Mouse (Mus musculus) heart, adult 18-20 months (tissue): ENCODE data around the gene Ak7. TPM values are rescaled to one million over a fixed set of nuclear protein-coding genes. Genes with fewer than 3 reads are reported as not detected.
A peak's percentile ranks its signal among the peaks of the same experiment; 100 is the strongest.

ENCODE experiments used
- DNase-seq, 2 experiments: peaks; one replicate each; pipeline ENCODE4 v3.0.0; 2021 to 2022; ENCODE audit warnings: mixed read lengths in 1 of 2
- total RNA-seq, 2 experiments: library from RNA; stranded (reverse); gene quantifications; 2 replicates each; pipeline ENCODE4 v1.2.3; 2021

Gene Ak7
- total RNA-seq, 2 experiments from 2014 or later = 0.57 TPM; not detected in 1

- peak in 1 of 2 experiments; percentile 34 for DNase-seq
Observed at GRCm38 (mm10) chr12:105727964-105728363, 22.2 kb downstream of the Ak7 start.

DNA sequence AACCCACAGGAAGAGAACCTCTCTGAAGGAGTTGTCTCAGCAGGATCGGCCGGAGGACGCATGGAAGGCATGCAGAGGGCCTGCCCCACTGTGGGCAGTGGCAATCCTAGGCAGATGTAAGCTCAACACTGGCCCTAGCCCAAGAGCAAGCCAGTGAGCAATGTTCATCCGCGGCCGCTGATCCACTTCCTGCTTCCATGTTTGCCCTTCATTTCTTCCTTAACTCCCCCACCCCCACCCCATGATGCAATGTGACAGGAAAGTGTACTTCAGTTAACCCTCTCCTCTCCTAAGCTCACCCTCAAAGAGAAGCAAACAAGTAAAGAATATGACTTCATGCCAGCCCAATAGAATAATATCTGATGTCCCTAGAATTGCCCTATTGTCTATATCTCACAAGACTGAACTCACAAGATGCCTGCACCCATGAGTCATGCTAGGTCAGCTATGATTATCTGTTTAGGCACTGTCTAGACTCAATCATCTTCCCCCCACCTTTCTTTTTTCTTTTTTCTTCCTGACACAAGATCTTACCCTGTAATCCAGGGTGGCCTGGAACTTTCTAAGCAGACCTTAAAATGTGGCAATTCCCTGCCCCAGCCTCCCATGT lies 25.2 kb downstream of the Ak7 start:
- DNase-seq = no peak

DNA sequence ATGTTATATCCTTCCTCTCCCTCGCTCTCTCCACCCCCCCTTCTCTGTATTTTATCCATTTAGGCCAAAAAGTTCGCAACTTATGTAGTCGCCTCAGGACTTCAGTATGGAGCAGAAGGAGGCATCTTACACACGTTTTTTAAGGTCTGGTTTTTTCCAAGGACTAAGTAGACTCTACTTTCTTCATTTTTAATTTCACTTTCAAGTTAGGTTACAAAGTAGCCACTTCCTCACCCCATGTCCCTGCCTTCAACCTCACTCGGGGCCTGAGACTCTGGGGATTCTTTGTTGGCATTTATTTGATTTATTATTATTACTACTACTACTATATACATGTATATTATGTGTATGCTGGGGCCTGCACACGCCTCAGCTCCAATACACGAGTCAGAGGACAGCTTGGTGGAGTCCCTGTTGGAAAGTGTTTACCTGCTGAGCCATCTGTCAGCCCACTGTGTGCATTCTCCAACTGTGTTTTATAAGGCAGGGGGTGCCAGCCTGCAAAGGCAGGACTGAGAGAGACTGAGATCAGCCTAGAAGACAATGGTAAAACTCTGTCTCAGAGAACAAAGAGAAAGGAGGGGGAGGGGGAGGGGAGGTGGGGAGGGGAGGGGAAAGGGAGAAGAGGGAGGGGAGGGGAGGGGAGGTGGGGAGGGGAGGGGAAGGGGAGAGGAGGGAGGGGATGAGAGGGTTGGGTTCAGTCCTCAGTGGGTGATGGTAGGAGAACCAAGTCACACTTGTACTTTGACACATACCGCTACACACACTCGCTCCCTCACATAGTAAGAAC lies 27.8 kb downstream of the Ak7 start:
- DNase-seq = no peak

DNA sequence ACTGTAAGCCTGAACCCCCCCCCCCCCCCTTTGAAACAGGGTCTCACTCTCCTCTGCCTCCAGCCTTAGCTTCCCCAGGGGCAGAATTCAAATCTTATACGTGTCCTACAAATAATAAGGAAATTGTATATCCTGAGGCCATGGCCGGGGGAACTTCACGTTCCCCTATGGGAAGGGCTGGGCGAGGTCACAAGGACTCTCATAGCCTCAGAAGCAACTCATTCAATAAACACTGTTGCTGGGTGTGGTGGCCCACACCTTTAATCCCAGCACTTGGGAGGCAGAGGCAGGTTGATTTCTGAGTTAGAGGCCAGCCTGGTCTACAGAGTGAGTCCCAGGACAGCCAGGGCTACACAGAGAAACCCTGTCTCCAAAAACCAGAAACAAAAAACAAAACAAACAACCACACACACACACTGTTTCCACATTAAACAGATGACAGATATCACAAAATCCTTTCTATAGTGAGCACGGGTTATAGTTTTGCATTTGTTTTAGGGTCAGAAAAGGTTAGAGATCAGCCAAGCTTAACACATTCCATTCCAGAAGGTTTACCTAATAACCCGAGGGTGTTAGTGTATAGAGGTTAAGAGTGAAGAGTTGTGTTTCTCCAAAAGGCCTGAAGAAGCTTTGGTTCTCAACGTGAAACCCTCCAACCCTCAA lies 29.6 kb downstream of the Ak7 start:
- DNase-seq = no peak

- no peak for DNase-seq
Observed at GRCm38 (mm10) chr12:105735889-105736251, 30.1 kb downstream of the Ak7 start.

DNA sequence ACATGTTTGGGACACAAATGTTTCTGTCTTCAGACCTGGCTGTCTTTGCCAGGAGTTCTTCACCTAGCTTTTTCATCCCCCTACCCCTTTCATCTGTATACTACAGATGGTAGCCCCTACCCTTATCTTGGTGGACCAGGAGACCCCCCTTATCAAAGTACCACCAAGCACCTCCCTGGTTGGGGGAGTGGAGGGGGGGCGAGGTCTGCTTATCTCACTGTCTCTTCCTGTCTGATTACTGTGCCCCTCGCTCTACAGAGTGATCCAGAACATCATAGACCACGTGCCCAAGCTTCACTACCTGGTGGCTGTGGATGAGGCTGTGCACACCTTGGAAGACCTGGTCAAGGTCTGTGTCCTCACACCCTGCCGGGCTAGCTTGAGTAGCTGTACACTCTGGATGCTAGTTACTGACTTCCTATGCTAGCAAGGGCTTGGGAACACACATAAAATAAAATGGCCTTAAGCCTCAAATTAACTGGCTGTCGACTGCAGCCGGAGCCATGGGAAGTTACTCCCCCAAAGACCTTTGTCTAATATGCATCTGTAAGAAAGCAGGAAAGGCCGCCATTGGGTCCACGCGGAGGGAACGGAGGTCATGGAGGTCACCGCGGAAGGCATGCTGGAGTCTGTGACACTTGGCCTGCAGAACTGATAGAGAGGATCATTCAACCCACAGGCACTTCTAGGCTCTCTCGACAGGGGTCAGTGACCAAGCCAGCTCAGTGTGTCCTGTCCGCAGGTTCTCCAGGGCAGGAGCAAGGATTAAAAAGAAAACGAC lies 32.7 kb downstream of the Ak7 start:
- no peak for DNase-seq

DNA sequence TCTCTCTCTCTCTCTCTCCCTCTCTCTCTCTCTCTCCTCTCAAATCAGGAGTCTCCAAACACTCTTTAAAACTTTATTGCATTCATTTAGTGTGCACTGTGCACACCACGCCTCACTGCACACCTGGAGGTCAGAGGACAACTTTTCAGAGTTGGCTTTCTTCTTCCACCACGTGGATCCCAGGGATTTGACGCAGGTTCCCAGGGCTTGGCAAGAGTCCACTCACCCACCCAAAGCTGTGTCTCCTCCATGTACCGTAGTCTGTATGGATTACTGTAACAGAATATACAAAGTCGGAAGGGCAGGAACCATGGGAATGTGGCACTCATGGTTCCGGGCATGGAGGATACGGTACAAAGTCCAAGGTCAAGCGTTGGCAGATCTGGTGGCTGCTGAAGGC lies 33.9 kb downstream of the Ak7 start:
- DNase-seq = no peak

- no peak for DNase-seq
Observed at GRCm38 (mm10) chr12:105748114-105748513, 42.3 kb downstream of the Ak7 start.

GRCm38 (mm10) chr12:105753813-105754212 lies 48.0 kb downstream of the Ak7 start:
- DNase-seq = no peak

DNA sequence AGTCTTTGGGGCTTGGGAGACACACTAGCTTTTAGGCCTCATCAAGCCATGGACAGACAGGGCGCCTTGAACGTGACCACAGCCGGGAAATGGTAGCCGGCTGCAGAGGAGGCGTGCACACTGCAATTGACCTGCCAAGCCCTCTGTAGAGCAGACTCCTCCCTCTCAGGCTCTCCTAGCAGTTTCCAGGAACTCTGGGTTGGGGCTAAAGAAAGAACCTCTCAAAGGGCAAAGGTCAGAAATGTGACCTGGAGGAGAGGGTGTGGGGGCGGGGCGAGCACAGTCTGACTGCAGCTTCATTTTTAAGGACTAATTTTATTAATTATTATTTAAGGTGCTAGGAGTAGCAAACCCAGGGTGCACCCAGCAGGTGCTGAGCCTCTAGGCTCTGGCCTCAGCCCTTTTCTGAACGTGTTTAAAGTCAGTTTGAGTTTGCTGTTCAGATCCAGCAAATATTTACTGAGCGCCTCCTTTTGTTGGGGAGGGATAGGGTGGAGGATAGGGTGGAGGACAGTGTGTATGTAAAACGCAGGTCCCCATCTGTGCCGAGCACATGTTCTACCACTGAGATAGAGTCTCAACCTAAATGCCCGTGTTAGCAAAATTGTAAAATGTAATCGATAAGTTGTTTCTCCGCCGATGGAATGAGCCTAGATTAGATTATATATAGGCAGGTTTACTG lies 52.2 kb downstream of the Ak7 start:
- DNase-seq = no peak

DNA sequence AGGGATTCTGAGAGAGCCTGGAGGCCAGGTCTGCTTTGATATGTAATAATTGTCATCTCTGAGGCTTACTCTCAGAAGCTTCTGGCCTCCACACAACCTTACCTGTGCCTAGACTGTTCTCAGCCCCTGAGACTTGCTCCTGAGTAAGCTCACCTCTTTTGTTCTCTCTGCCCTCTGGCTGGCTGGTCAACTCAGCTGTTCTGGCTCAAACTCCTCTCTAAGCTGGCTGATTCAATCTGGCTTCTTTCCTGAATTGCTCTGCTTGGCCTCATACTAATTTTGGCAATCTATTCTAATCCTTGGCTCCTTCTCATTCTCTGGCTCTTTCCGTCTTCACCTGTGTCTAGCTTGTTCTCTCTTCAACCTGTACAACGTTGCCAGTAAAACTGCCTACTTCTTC lies 53.1 kb downstream of the Ak7 start:
- peak in 1 of 2 experiments; percentile 10 for DNase-seq

DNA sequence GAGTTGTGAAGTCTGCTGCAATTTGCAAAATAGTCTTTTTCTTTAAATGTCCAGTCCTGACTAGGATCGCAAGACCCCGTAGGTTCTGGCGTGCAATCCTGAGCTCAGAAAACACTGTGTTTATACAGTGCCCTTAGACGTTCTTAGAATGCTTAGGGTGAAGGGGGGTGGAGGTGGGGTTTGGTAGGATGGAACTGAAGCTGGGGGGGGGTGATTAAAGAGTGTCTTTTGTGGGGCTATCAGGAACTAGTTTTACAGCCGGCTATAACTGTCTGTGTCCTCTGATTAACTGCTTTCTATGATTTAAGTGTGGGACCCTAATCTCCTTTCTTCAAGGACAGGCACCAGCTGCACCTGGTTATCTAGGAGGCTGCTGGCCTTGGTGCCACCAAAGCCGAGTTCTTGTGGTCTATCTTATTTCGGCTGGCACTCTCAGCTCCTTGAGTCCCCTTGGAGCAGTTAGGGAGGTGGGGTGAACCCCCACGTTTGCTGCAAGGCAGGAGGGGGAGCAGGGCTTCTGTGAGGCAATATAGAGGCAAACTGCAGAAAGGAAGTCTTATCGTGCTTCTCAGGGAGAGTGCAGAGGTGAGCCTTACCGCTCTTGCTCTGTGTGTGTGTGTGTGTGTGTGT lies 54.2 kb downstream of the Ak7 start:
- DNase-seq = no peak

GRCm38 (mm10) chr12:105761171-105761570 lies 55.4 kb downstream of the Ak7 start:
- DNase-seq = no peak

DNA sequence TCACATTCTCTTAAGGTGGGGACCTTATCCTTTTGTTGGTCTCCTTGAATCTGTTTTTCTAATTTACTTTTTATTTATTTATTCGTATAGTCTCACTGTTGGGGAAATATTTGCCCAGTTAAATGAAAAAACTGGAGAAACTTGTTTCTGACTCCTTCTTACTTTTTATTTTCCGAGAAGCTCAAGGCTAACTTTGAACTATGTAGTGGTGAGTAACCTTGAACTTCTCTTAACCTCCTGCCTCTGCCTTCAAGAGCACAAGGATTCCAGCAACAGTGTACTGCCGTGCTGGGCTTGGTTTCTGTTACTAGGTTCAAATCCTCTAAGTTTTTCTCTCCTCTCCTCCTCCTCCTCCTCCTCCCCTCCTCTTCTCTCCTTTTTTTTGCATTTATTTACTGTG lies 55.9 kb downstream of the Ak7 start:
- no peak for DNase-seq

- DNase-seq = no peak
Observed at GRCm38 (mm10) chr12:105769700-105770099, 63.9 kb downstream of the Ak7 start.

DNA sequence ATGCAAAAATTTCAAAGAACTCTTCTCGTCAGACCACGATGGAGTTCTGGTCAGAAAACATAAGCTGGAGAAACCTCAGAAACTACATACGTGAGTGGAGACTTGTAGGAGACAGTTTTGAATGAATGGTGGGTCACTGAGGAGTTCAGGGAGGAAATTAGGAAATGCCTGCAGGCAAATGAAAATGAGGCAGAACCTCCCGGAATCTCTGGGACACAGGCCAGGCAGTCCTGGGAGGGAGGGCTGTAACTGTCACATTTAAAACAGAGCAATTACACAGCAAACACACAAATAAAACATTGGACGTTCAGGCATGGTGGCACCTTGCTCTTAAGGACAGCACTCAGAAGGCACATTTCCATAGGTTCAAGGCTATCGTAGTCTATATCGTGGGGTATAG lies 69.1 kb downstream of the Ak7 start:
- DNase-seq = no peak

GRCm38 (mm10) chr12:105777651-105778050 lies 71.9 kb downstream of the Ak7 start:
- no peak for DNase-seq

DNA sequence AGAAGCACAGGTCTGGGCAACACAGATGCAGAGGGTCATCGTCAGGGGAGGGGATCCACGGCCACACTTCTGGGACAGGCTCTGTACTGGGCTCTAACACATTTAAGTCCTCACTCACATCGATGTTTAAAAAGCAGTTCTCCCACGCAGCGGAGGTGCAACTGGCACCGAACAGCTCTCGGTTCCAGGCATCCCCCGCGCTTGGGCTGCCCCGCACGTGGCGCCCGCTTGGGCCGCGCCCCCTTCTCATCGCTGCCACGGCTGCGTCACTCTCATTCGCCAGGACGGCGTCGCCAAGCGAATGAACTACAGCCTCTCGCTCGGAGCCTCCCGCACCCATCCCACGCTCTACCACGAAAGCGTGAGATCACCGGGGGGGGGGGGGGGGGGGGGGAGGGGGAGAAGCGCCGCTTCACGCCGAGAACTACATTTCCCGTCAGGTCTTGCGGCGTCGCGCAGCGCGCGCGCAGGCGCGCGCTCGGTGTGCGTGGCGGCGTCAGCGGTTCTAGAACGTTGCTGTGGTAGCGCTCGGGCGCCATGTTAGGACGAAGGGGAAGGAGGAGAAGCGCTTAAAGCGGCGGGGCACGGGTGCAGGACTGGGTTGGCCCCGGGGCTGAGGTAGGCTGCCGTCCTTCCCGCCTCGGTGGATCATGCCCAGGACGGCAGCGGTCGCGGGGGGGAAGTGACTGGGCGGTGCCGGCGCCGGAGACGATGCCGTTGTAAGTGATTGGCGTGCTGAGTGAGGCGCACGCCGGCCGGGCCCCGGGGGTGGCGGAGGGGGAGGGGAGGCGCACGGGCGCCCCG lies 78.6 kb downstream of the Ak7 start, which contains the start of gene Papola:
Gene Papola, plus strand, starts transcription at position 499 of the 804 bp plus-strand sequence.
- peak; percentile 91 for DNase-seq

GRCm38 (mm10) chr12:105785000-105785774 lies 79.4 kb downstream of the Ak7 start:
- peak; percentile 83 to 88 for DNase-seq

DNA sequence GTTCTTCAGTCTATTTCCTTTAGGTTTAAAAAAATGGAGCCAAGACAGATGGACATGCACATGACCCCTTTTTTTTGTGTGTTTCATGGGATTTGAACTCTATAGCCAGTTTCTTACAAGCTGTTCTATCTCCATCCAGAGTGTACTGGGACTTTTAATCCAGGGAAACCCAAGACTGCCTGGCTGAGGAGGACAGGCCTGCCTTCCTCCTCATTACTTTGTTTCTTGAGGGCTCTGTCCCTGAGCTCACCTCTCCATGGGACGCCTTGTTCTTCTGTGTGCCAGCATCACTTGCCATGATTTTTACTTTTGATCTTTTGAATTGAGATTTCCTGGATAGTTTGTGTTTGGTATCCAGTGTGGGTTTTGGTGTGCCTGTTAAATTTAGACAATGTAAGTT lies 80.3 kb downstream of the Ak7 start:
- no peak for DNase-seq
